Mouse (Mus musculus) CH12.LX (cell line): ENCODE results near the gene Hnrnpa3. TPM values are rescaled to one million over a fixed set of nuclear protein-coding genes. Genes with fewer than 3 reads are reported as not detected.

Experiments
- DNase-seq: peaks from one replicate; pipeline ENCODE4 v3.0.0-alpha.2; 2013; ENCODE audit errors: extremely low read depth
- H3K27ac ChIP-seq: 2 replicates; pipeline ENCODE4 v1.5.1; 2012; ENCODE audit warnings: low read depth, mild to moderate bottlenecking, control low read depth, moderate library complexity; ENCODE audit not compliant: insufficient read depth
- H3K27me3 ChIP-seq: replicated peaks from 2 replicates; pipeline ENCODE3; 2012; ENCODE audit warnings: inconsistent platforms
- H3K36me3 ChIP-seq, 2 experiments: replicated peaks in 1 of 2; 2 replicates each; pipeline versions ENCODE3 to v1.6.1; 2012; ENCODE audit warnings: inconsistent platforms in 1 of 2, low read length in 1 of 2, mild to moderate bottlenecking in 1 of 2, mixed read lengths in 1 of 2, moderate library complexity in 1 of 2; ENCODE audit not compliant: control insufficient read depth in 1 of 2, insufficient read depth in 1 of 2
- H3K4me1 ChIP-seq, 2 experiments: 2 replicates each; pipeline ENCODE4 v1.6.1; 2012; ENCODE audit warnings: inconsistent platforms in 1 of 2, moderate library complexity in 1 of 2; ENCODE audit not compliant: insufficient read depth in 2 of 2, control insufficient read depth in 1 of 2
- H3K4me2 ChIP-seq: 2 replicates; pipeline ENCODE4 v1.6.1; 2012; ENCODE audit warnings: low read depth, mild to moderate bottlenecking, control low read depth; ENCODE audit not compliant: poor library complexity, insufficient read depth, severe bottlenecking
- H3K4me3 ChIP-seq, 3 experiments: fragments of 150-350 bp in 1 of 3; sonication (generic) in 1 of 3; replicated peaks in 1 of 3; 2 replicates each; pipeline versions ENCODE3 to v1.5.1; 2011 to 2012; ENCODE audit warnings: low read depth in 2 of 3, low read length in 2 of 3, mild to moderate bottlenecking in 2 of 3, moderate library complexity in 2 of 3, control low read depth in 1 of 3, improper control_type of control experiment in 1 of 3, inconsistent platforms in 1 of 3, mixed read lengths in 1 of 3; ENCODE audit not compliant: poor library complexity in 1 of 3
- H3K79me2 ChIP-seq: replicated peaks from 2 replicates; pipeline ENCODE4 v1.6.1; 2012; ENCODE audit warnings: mild to moderate bottlenecking, moderate library complexity; ENCODE audit not compliant: control insufficient read depth, poor library complexity, insufficient read depth, severe bottlenecking; ENCODE audit errors: extremely low read depth
- H3K9ac ChIP-seq: 2 replicates; pipeline ENCODE4 v1.6.1; 2012; ENCODE audit warnings: low read depth, mild to moderate bottlenecking, control low read depth, moderate library complexity; ENCODE audit not compliant: insufficient read depth
- H3K9me3 ChIP-seq: replicated peaks from 2 replicates; pipeline ENCODE3; 2012; ENCODE audit warnings: low read length, inconsistent platforms, mixed read lengths
- CHD1 ChIP-seq: IDR thresholded peaks from 2 replicates; pipeline ENCODE4 v1.6.1; 2012; ENCODE audit warnings: low read depth, low read length, improper control_type of control experiment, inconsistent platforms
- CHD2 ChIP-seq: IDR thresholded peaks from 2 replicates; pipeline ENCODE4 v1.6.1; 2011; ENCODE audit warnings: low read length, improper control_type of control experiment
- E2F4 ChIP-seq: IDR thresholded peaks from 2 replicates; pipeline ENCODE4 v1.6.1; 2011; ENCODE audit warnings: low read depth, low read length, improper control_type of control experiment; ENCODE audit not compliant: insufficient replicate concordance
- ELF1 ChIP-seq: IDR thresholded peaks from 2 replicates; pipeline ENCODE4 v1.6.1; 2014; ENCODE audit warnings: low read depth, mild to moderate bottlenecking, inconsistent platforms, low read length, improper control_type of control experiment
- ETS1 ChIP-seq: conservative IDR thresholded peaks from 2 replicates; pipeline ENCODE4 v1.6.1; 2012; ENCODE audit warnings: low read depth, mild to moderate bottlenecking, inconsistent platforms, low read length, improper control_type of control experiment, moderate library complexity
- HCFC1 ChIP-seq: IDR thresholded peaks from 2 replicates; pipeline ENCODE4 v1.6.1; 2012; ENCODE audit warnings: low read depth, mild to moderate bottlenecking, inconsistent platforms, low read length, improper control_type of control experiment
- MAX ChIP-seq: IDR thresholded peaks from 2 replicates; pipeline ENCODE4 v1.6.1; 2011; ENCODE audit warnings: low read length, improper control_type of control experiment
- MAZ ChIP-seq: IDR thresholded peaks from 2 replicates; pipeline ENCODE4 v1.6.1; 2012; ENCODE audit warnings: low read depth, mild to moderate bottlenecking, inconsistent platforms, low read length, improper control_type of control experiment, moderate library complexity
- MXI1 ChIP-seq: IDR thresholded peaks from 2 replicates; pipeline ENCODE4 v1.6.1; 2011; ENCODE audit warnings: mild to moderate bottlenecking, low read depth, low read length, improper control_type of control experiment
- MYC ChIP-seq: IDR thresholded peaks from 2 replicates; pipeline ENCODE4 v1.6.1; 2011; ENCODE audit warnings: low read depth, mild to moderate bottlenecking, improper control_type of control experiment, low read length
- RAD21 ChIP-seq: IDR thresholded peaks from 2 replicates; pipeline ENCODE4 v1.6.1; 2011; ENCODE audit warnings: low read depth, mild to moderate bottlenecking, low read length, improper control_type of control experiment, moderate library complexity
- RCOR1 ChIP-seq: conservative IDR thresholded peaks from 2 replicates; pipeline ENCODE4 v1.6.1; 2012; ENCODE audit warnings: low read depth, mild to moderate bottlenecking, inconsistent platforms, low read length, improper control_type of control experiment
- TBP ChIP-seq: conservative IDR thresholded peaks from 2 replicates; pipeline ENCODE4 v1.6.1; 2011; ENCODE audit warnings: low read depth, low read length, improper control_type of control experiment
- USF1 ChIP-seq: IDR thresholded peaks from 2 replicates; pipeline ENCODE4 v1.6.1; 2014; ENCODE audit warnings: low read depth, mild to moderate bottlenecking, inconsistent platforms, low read length, improper control_type of control experiment
- USF2 ChIP-seq: conservative IDR thresholded peaks from 2 replicates; pipeline ENCODE4 v1.6.1; 2011; ENCODE audit warnings: low read depth, low read length, improper control_type of control experiment
- ZC3H11A ChIP-seq: IDR thresholded peaks from 2 replicates; pipeline ENCODE4 v1.6.1; 2012; ENCODE audit warnings: low read depth, mild to moderate bottlenecking, inconsistent platforms, low read length, improper control_type of control experiment
- ZKSCAN1 ChIP-seq: IDR thresholded peaks from 2 replicates; pipeline ENCODE4 v1.6.1; 2012; ENCODE audit warnings: low read depth, inconsistent platforms, low read length, improper control_type of control experiment, borderline replicate concordance
- ZNF384 ChIP-seq: IDR thresholded peaks from 2 replicates; pipeline ENCODE4 v1.6.1; 2012; ENCODE audit warnings: low read depth, low read length, improper control_type of control experiment, inconsistent platforms
- dilution Hi-C: fragments of 300-500 bp; cut with MboI; formaldehyde crosslinking; loops from 2 replicates; pipeline ENCODE4 v1.14.3; 2020; ENCODE audit warnings: low sequenced_read_pairs; ENCODE audit not compliant: extremely low pct_unique_long_range_greater_than_20kb, extremely low pct_ligation_motif_present
- in situ Hi-C: fragments of 300-500 bp; cut with MboI; formaldehyde crosslinking; loops from 3 replicates; pipeline ENCODE4 v1.14.3; 2019; ENCODE audit warnings: low sequenced_read_pairs, low pct_ligation_motif_present, low pct_unique_long_range_greater_than_20kb, mixed read lengths
- polyA plus RNA-seq: library from polyadenylated mRNA; unstranded; fragments of >175 nt; gene quantifications from 2 replicates; pipeline ENCODE4 v1.2.1, GENCODE M21; 2012; ENCODE audit warnings: low read depth; ENCODE audit not compliant: insufficient read length
- total RNA-seq, 2 experiments: library from RNA; depleted of rRNA; stranded (reverse); fragments of 300-350 nt in 1 of 2; fragments of >200 nt in 1 of 2; gene quantifications; 2 replicates each; pipeline ENCODE4 v1.2.3; 2012 to 2014

Hnrnpa3 gene
- total and polyA plus RNA-seq, 3 experiments = 83.1 to 373 (median 229) TPM

GRCm38 (mm10) chr2:75687040-75687749 lies 28.1 kb downstream of the Hnrnpa3 start:
- no peak overlapping the region for H3K4me3 ChIP-seq
- dilution Hi-C loops = no loop called here
- in situ Hi-C loops = loop anchor here (10.0 kb wide), 1 partner anchor 88 kb away; no protein-coding TSS in a partner anchor
- no peak overlapping the region for H3K9ac ChIP-seq
- H3K27me3 ChIP-seq = no peaks in the 10 kb centered on the region
- no peak overlapping the region for H3K4me2 ChIP-seq
- no peaks in the 10 kb centered on the region for H3K9me3 ChIP-seq
- TF ChIP-seq ZNF384 (no peak), ETS1 (no peak), USF1 (no peak), HCFC1 (no peak), MAZ (no peak), USF2 (no peak), RCOR1 (no peak), E2F4 (no peak), ELF1 (no peak)
- no peak for DNase-seq
- H3K36me3 ChIP-seq = peaks cover 5 to 35% of the 10 kb centered on the region in 2 experiments
- H3K4me1 ChIP-seq = peaks cover 33 to 92% of the 10 kb centered on the region in 2 experiments
- no peak overlapping the region for H3K27ac ChIP-seq
- peaks cover 63% of the 10 kb centered on the region for H3K79me2 ChIP-seq

- Histone ChIP-seq H3K4me3 (no peak overlapping the region), H3K27me3 (no peaks in the 10 kb centered on the region), H3K4me1 (peaks cover 30 to 98% of the 10 kb centered on the region in 2 experiments), H3K4me2 (peak overlapping the region; percentile 65; the same call in 1 of the 2 replicates), H3K9me3 (no peaks in the 10 kb centered on the region), H3K9ac (no peak overlapping the region), H3K79me2 (peaks cover 68% of the 10 kb centered on the region), H3K36me3 (peaks cover 6 to 51% of the 10 kb centered on the region in 2 experiments), H3K27ac (peak overlapping the region; percentile 36; the same call in 1 of the 2 replicates)
- DNase-seq = no peak
- dilution Hi-C loops (no loop called here), in situ Hi-C loops (loop anchor here (10.0 kb wide), 1 partner anchor 86 kb away; no protein-coding TSS in a partner anchor)
- TF ChIP-seq RAD21 (no peak), CHD1 (no peak), CHD2 (no peak), MXI1 (no peak), HCFC1 (no peak), ZKSCAN1 (no peak), TBP (no peak), MYC (no peak), ZC3H11A (no peak), MAX (no peak), ETS1 (no peak)
Measured at GRCm38 (mm10) chr2:75688901-75689300, 29.8 kb downstream of the Hnrnpa3 start.
